Comparison of ENCODE assay signal across 27 mouse cellular contexts in the genomic region with DNA sequence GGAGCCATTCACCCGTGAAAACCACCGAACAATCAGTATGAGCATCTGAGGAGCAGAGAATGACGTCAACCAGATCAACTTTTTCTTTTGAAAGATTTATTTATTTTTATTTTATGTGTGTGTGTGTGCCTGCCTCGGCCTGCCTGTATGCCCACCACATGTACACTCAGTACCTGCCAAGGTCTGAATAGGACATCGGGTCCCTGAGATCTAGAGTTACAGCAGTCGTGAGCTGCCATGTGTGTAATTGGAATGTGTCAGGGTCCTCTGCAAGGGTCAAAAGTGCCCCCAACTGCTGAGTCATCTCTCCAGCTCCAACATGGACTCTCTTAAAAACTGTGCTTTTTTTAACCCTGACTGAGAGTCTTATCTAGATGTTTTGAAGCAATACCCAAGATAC.
DNase-seq lines count a peak whose midpoint lies in the region; ATAC-seq lines count a peak whose summit lies in the region.
"Had no signal": no experiment of that assay in that cellular context is flagged by ENCODE, and none has a peak within 500 bp of the region (broad histone marks: within the 10 kb centered on the region; RNA-seq: fewer than 3 reads in every experiment).

No protein-coding gene starts in this region.

- no peak overlapping the region for H3K4me3 ChIP-seq in kidney, embryonic 14.5 days (ENCODE audit: low read length)
- H3K4me3 ChIP-seq in kidney, embryonic 16.5 days (ENCODE audit: low read length), result no peak overlapping the region
- H3K4me3 ChIP-seq in midbrain, embryonic 11.5 days (ENCODE audit: low read depth, low read length), result no peak overlapping the region
- no peak overlapping the region for H3K4me3 ChIP-seq in midbrain, embryonic 13.5 days (replicated peaks)
- H3K4me3 ChIP-seq: embryonic facial prominence, embryonic 13.5 days; embryonic facial prominence, embryonic 15.5 days; erythroblast, embryonic 14.5 days; forebrain, embryonic 10.5 days; forebrain, embryonic 12.5 days; forebrain, embryonic 15.5 days had no signal

- no peak overlapping the region for H3K4me2 ChIP-seq in kidney, embryonic 14.5 days (replicated peaks; ENCODE audit: low read depth, low read length)
- H3K4me2 ChIP-seq in kidney, embryonic 16.5 days (replicated peaks; ENCODE audit: low read depth, low read length), result no peak overlapping the region
- H3K4me2 ChIP-seq in midbrain, embryonic 11.5 days, result no peak overlapping the region
- no peak overlapping the region for H3K4me2 ChIP-seq in midbrain, embryonic 13.5 days (replicated peaks)
- H3K4me2 ChIP-seq: embryonic facial prominence, embryonic 13.5 days; embryonic facial prominence, embryonic 15.5 days; forebrain, embryonic 12.5 days; forebrain, embryonic 15.5 days had no signal

- WGBS in kidney, embryonic 14.5 days, result 44% methylated on average over 6 of the region's 6 CpGs
- WGBS in kidney, embryonic 16.5 days, result 53% methylated on average over 6 of the region's 6 CpGs
- 87% methylated on average over 6 of the region's 6 CpGs for WGBS in midbrain, embryonic 11.5 days
- WGBS in midbrain, embryonic 13.5 days, result 83% methylated on average over 6 of the region's 6 CpGs

- H3K9me3 ChIP-seq in kidney, embryonic 14.5 days (ENCODE audit: control insufficient read depth, low read length), result no peaks in the 10 kb centered on the region
- H3K9me3 ChIP-seq in kidney, embryonic 16.5 days (ENCODE audit: low read length), result no peaks in the 10 kb centered on the region
- H3K9me3 ChIP-seq in midbrain, embryonic 11.5 days (ENCODE audit: control insufficient read depth, low read length), result no peaks in the 10 kb centered on the region
- no peaks in the 10 kb centered on the region for H3K9me3 ChIP-seq in midbrain, embryonic 13.5 days
- H3K9me3 ChIP-seq: embryonic facial prominence, embryonic 13.5 days; embryonic facial prominence, embryonic 15.5 days; forebrain, embryonic 10.5 days; forebrain, embryonic 12.5 days; forebrain, embryonic 15.5 days; G1E had no signal

- no peak overlapping the region for H3K9ac ChIP-seq in kidney, embryonic 14.5 days (ENCODE audit: low read depth, low read length)
- no peak overlapping the region for H3K9ac ChIP-seq in kidney, embryonic 16.5 days (replicated peaks; ENCODE audit: low read length)
- no peak overlapping the region for H3K9ac ChIP-seq in midbrain, embryonic 11.5 days (ENCODE audit: low read length)
- H3K9ac ChIP-seq in midbrain, embryonic 13.5 days (replicated peaks), result no peak overlapping the region
- H3K9ac ChIP-seq: embryonic facial prominence, embryonic 13.5 days; embryonic facial prominence, embryonic 15.5 days; forebrain, embryonic 12.5 days; forebrain, embryonic 15.5 days; forebrain, postnatal 0 days had no signal

- H3K27ac ChIP-seq in kidney, embryonic 14.5 days (ENCODE audit: low read depth, low read length), result no peak overlapping the region
- H3K27ac ChIP-seq in kidney, embryonic 16.5 days (ENCODE audit: low read length), result no peak overlapping the region
- H3K27ac ChIP-seq in midbrain, embryonic 11.5 days (ENCODE audit: low read depth, low read length), result no peak overlapping the region
- no peak overlapping the region for H3K27ac ChIP-seq in midbrain, embryonic 13.5 days
- H3K27ac ChIP-seq: embryonic facial prominence, embryonic 13.5 days; embryonic facial prominence, embryonic 15.5 days; forebrain, embryonic 10.5 days; forebrain, embryonic 12.5 days; forebrain, embryonic 15.5 days had no signal

- DNase-seq in kidney, adult 9 months, result no peak
- DNase-seq in kidney, adult 11 months, result no peak
- peak; percentile 47 for DNase-seq in midbrain, embryonic 11.5 days (ENCODE audit: low spot score, missing footprints)
- DNase-seq: adrenal gland, adult 2 months; adrenal gland, postnatal 10 days; adrenal gland, postnatal 25 days; B cell, adult 2 months; cerebellum, adult 11 months; cerebellum, adult 18-20 months; cerebellum, adult 8-10 months; cerebellum, adult 9-11 months; cerebellum, postnatal 14 days; cerebellum, postnatal 36 days; embryo, embryonic 11 days; forebrain, postnatal 0 days had no signal

- H3K36me3 ChIP-seq in kidney, embryonic 14.5 days (ENCODE audit: control insufficient read depth, insufficient read depth, low read length), result no peaks in the 10 kb centered on the region
- no peaks in the 10 kb centered on the region for H3K36me3 ChIP-seq in kidney, embryonic 16.5 days (ENCODE audit: insufficient read depth, low read length)
- H3K36me3 ChIP-seq in midbrain, embryonic 11.5 days (ENCODE audit: control insufficient read depth, insufficient read depth, low read length), result no peaks in the 10 kb centered on the region
- H3K36me3 ChIP-seq in midbrain, embryonic 13.5 days, result no peaks in the 10 kb centered on the region
- H3K36me3 ChIP-seq: embryonic facial prominence, embryonic 13.5 days; embryonic facial prominence, embryonic 15.5 days; forebrain, embryonic 10.5 days; forebrain, embryonic 12.5 days; forebrain, embryonic 15.5 days; G1E had no signal

- no peaks in the 10 kb centered on the region for H3K4me1 ChIP-seq in kidney, embryonic 14.5 days (ENCODE audit: control insufficient read depth, insufficient read depth, low read length)
- no peaks in the 10 kb centered on the region for H3K4me1 ChIP-seq in kidney, embryonic 16.5 days (ENCODE audit: insufficient read depth, low read length)
- no peaks in the 10 kb centered on the region for H3K4me1 ChIP-seq in midbrain, embryonic 11.5 days (ENCODE audit: control insufficient read depth, insufficient read depth, low read length)
- no peaks in the 10 kb centered on the region for H3K4me1 ChIP-seq in midbrain, embryonic 13.5 days (replicated peaks)
- H3K4me1 ChIP-seq: embryonic facial prominence, embryonic 15.5 days; forebrain, embryonic 10.5 days; forebrain, embryonic 12.5 days; forebrain, embryonic 15.5 days had no signal

- no peaks in the 10 kb centered on the region for H3K27me3 ChIP-seq in kidney, embryonic 14.5 days (ENCODE audit: control insufficient read depth, insufficient read depth, low read length)
- H3K27me3 ChIP-seq in kidney, embryonic 16.5 days (ENCODE audit: insufficient read depth, low read length), result no peaks in the 10 kb centered on the region
- H3K27me3 ChIP-seq in midbrain, embryonic 11.5 days (ENCODE audit: control insufficient read depth, insufficient read depth, low read length), result no peaks in the 10 kb centered on the region
- no peaks in the 10 kb centered on the region for H3K27me3 ChIP-seq in midbrain, embryonic 13.5 days
- H3K27me3 ChIP-seq: CH12.LX; embryonic facial prominence, embryonic 13.5 days; embryonic facial prominence, embryonic 15.5 days; forebrain, embryonic 12.5 days; forebrain, embryonic 15.5 days had no signal

- 0 out of 2 replicates have a peak, but pooled peaks have one; percentile 57 for ATAC-seq in kidney, embryonic 14.5 days (ENCODE audit: low FRiP score, low TSS enrichment)
- peak; percentile 77 for ATAC-seq in kidney, embryonic 16.5 days (ENCODE audit: low FRiP score, low TSS enrichment)
- ATAC-seq in midbrain, embryonic 11.5 days (ENCODE audit: low FRiP score), result no peak
- ATAC-seq in midbrain, embryonic 13.5 days, result no peak
- ATAC-seq: CD4-positive, CD25-positive, alpha-beta regulatory T cell, adult 4 months; forebrain, embryonic 15.5 days; forebrain, postnatal 0 days had no signal

Comparison
In these comparisons a context has a peak if more than half of its experiments do, and no peak if none do; other contexts are left out.
1. ATAC-seq: peak in kidney, embryonic 14.5 days (single experiment) and kidney, embryonic 16.5 days (single experiment); none in midbrain, embryonic 11.5 days (single experiment) and midbrain, embryonic 13.5 days (single experiment).